Mouse (Mus musculus) E14TG2a.4 (cell line): ENCODE measurements around the gene Pax3.

Source experiments
- H3K27me3 ChIP-seq: 2 replicates; pipeline ENCODE4 v1.6.1; 2014; ENCODE audit warnings: low read length, control low read depth; ENCODE audit not compliant: insufficient read depth
- H3K36me3 ChIP-seq: 2 replicates; pipeline ENCODE4 v1.6.1; 2014; ENCODE audit warnings: low read length, control low read depth; ENCODE audit not compliant: insufficient read depth
- H3K4me1 ChIP-seq: replicated peaks from 2 replicates; pipeline ENCODE4 v1.6.1; 2014; ENCODE audit warnings: low read depth, low read length, control low read depth
- H3K4me3 ChIP-seq: replicated peaks from 2 replicates; pipeline ENCODE4 v1.5.1; 2014; ENCODE audit warnings: mild to moderate bottlenecking, low read length
- H3K9me3 ChIP-seq: 2 replicates; pipeline ENCODE4 v1.6.1; 2014; ENCODE audit warnings: low read length, control low read depth
- CTCF ChIP-seq: conservative IDR thresholded peaks from 2 replicates; pipeline ENCODE4 v1.5.1; 2014; ENCODE audit warnings: low read length
- NANOG ChIP-seq: IDR thresholded peaks from 2 replicates; pipeline ENCODE4 v1.6.1; 2014; ENCODE audit warnings: borderline replicate concordance, low read length, mixed read lengths
- POU5F1 ChIP-seq: IDR thresholded peaks from 2 replicates; pipeline ENCODE4 v1.6.1; 2014; ENCODE audit warnings: low read length, borderline replicate concordance

Pax3 gene

DNA sequence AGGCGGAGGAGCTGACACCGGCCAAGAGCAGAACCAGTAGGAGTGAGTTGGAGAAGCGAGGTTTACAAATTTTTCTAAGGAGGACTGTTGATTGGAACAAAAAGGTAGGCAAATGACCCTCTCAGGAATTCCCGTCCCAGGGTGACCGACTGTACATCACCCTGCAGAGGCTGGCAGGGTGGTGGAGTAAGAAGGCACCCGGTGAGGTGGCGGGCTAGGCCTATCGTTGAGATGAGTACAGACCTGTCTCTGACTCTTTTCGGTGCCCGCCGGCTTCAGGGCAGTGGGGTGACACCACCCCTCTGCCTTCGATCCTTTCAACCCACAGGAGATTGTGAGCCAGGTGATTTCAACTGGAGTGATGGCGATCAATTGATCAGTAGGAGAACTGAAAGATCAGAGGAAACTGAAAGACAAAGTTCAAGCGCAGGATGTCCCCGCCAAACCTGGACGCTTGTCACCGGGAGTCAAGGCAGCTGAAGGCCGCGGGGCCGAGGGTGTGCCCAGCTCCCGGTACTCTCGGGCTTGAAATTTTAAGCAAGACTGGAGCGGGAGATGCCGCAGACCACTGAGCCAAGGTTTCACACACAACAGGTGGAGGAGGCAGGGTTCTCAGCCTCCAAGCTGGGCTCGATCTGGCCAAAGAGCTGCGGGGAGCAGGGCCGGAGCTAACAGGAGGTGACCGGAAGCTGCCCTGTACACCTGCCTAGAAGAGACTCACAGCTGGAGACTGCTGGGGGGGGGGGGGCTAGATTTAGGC lies 4.5 kb upstream of the Pax3 start:
- Histone ChIP-seq H3K27me3 (peaks cover 98% of the 10 kb centered on the region), H3K4me3 (no peak overlapping the region), H3K4me1 (peaks cover 40% of the 10 kb centered on the region), H3K36me3 (no peaks in the 10 kb centered on the region), H3K9me3 (peaks cover 5% of the 10 kb centered on the region; the same call in 1 of the 2 replicates)
- TF ChIP-seq CTCF (no peak), NANOG (no peak), POU5F1 (no peak; the same call in 1 of the 2 replicates)

DNA sequence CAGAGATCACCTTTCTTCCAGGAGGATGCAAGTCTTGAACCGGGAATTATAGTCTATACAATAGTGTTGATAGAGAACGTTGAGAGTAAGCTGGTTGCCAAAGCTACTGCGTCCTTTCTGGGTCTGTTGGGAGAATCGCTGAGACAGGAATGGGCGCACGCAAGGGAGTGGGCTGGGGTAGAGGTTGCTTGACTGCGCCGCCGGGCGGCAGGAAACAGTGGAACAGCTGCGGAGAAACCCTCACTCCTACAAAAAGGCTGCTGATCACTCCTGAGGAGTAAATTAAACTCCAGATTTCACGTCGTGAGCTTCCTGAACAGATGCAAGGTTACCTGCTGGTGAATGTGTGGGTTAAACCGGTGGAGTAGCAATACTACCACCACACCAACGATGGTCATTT lies 3.3 kb upstream of the Pax3 start:
- no peak overlapping the region for H3K4me3 ChIP-seq
- H3K36me3 ChIP-seq: no peaks in the 10 kb centered on the region
- peaks cover 5% of the 10 kb centered on the region; the same call in 1 of the 2 replicates for H3K9me3 ChIP-seq
- peaks cover 49% of the 10 kb centered on the region for H3K4me1 ChIP-seq
- peaks cover 98% of the 10 kb centered on the region for H3K27me3 ChIP-seq
- TF ChIP-seq CTCF (no peak), POU5F1 (no peak), NANOG (no peak)

DNA sequence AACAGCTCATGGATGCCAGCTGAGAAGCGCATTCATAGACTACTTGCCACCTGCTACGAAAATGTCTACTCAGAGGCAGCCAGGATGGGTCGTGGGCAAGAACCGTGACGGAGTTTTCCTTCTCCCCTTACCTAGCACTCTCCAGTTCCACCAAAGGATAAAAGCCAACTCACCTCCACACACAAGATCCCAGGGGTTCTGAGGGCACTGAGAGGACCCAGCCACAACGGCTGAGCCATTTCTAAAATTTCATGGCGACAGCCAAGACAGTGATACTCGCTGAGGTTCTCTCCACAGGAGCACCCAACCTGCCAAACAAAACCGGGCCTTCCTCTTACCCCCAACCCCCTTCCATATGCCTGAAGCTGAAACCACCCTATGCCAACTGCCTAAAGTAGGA lies 2.3 kb upstream of the Pax3 start:
- TF ChIP-seq POU5F1 (no peak), CTCF (no peak), NANOG (no peak)
- H3K36me3 ChIP-seq: no peaks in the 10 kb centered on the region
- peaks cover 51% of the 10 kb centered on the region for H3K4me1 ChIP-seq
- H3K4me3 ChIP-seq: no peak overlapping the region
- H3K27me3 ChIP-seq: peaks cover 98% of the 10 kb centered on the region
- peaks cover 5% of the 10 kb centered on the region; the same call in 1 of the 2 replicates for H3K9me3 ChIP-seq

DNA sequence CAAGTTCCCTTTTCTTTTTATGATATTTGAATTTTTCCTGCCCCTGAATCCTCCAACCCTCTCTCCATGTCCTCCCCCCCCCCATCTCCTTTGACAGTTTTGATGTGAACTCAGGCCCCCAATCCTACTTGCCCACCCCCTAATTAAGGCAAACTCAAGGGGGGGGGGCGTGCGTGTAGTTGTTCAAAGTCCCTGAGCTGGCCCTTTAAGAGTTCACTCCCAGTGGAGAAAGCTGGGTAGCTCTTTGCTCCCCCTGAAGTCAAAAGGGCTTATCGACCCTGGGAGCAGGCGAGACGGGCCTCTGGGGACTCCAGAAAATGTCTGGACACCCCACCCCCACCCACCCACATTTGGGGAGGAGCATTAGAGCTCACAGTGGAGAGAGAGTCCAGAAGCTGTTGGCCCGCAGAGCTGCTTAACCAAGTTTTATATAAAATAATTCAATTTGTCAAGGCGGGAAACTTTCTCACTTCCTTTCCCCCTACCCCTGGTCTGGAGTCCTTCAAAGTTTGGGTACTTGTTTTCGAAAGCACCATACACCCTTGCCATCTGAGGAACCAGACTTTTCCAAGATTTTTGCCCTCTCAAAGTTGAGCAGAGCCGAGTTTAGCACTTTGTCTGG lies 1.5 kb upstream of the Pax3 start:
- no peak overlapping the region for H3K4me3 ChIP-seq
- TF ChIP-seq CTCF (no peak), NANOG (no peak), POU5F1 (no peak)
- H3K9me3 ChIP-seq: peaks cover 5% of the 10 kb centered on the region; the same call in 1 of the 2 replicates
- H3K36me3 ChIP-seq: no peaks in the 10 kb centered on the region
- H3K27me3 ChIP-seq: peaks cover 98% of the 10 kb centered on the region
- peaks cover 45% of the 10 kb centered on the region for H3K4me1 ChIP-seq

DNA sequence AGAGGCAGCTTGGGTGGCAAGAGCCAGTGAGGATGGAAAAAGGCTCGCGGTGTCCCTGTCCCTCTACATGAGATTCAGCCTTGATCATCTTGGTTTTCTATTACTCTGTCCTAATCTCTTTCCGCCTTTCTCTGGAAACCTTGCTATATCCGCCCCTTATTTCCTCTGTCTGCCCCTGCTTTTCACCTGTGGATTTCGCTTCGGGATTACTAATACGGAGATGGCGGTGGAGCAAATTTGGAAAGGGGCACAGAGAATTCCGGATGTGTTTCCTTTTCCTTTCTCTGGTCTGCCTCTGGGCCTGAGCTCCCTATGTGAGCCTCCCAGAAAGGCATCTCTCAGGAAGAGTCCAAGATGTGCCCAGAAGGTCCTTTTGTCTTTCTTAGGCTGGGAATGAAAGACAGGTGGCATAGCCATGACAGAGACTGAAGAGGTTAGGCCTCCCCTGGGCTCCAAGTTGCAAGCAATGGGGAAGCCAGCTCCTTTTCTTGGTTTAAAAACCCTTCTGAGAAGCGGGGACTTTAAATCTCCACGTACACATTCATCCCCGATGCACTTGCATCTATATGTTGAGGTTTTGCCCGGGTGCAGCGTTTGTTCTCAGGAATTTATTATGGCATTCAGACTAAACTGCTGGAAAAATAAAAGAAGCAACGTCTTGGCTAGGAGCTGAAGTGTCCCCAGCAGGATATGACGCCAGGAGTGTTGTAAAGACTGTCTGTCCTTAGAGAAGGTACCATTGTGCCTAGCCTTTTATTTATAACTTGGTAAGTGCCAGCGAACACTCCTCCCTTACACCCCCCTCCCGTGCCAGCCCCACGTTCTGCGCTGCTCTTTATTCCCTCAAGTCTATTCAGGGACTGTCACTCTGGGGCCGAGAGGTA lies 659 bp upstream of the Pax3 start:
- peaks cover 98% of the 10 kb centered on the region for H3K27me3 ChIP-seq
- H3K4me1 ChIP-seq: peaks cover 49% of the 10 kb centered on the region
- H3K36me3 ChIP-seq: no peaks in the 10 kb centered on the region
- H3K4me3 ChIP-seq: peak overlapping the region; percentile 71
- TF ChIP-seq CTCF: no peak
- no peak for TF ChIP-seq NANOG
- TF ChIP-seq POU5F1: no peak
- H3K9me3 ChIP-seq: peaks cover 5% of the 10 kb centered on the region; the same call in 1 of the 2 replicates

DNA sequence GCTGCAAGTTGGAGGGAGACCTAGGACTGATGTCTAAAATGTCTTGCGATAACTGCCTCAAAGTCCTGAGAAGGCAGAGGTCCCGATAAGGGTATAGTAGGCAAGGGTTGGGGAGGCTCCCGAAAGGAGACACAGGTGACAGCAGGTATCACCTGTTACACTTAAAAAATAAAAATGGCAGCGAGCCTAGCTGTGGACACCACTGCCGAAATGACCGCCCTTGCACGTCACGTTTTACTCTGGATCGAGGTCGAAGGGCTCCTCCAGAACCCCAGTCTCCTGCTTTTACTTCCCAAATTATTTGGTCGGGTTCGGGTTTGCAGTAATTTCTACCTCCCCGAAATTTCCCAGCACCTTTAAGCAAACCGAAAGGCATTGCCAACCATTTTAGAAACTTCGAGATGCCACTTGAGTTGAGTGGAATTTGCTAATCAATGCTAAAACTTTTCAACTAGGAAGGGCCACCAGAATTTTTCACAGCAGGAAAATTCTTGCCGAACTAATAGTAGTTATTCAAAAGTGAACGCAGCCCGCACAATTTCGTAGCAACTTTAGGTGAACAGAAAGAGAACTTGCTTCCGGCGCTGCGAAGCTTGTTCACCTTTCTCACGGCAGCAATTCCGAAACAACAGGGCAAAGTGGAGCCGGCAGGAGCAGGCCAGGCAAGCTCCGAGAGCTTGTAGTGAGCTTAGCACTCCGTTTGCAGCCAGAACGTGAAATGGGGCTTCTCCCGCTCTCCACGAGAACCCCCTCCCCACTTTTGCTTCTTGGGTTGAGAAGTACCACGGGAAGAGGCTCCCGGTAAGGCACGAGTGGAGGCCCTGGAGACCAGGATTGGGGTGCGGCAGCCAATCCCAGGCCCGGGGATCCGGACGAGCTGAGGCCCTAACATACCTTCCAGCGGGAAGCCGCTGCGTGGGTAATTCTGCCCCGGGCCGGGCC lies 892 bp downstream of the Pax3 start:
- peaks cover 100% of the 10 kb centered on the region for H3K27me3 ChIP-seq
- no peaks in the 10 kb centered on the region for H3K36me3 ChIP-seq
- peak overlapping the region; percentile 71 for H3K4me3 ChIP-seq
- H3K4me1 ChIP-seq: peaks cover 44% of the 10 kb centered on the region
- peaks cover 5% of the 10 kb centered on the region; the same call in 1 of the 2 replicates for H3K9me3 ChIP-seq
- no peak for TF ChIP-seq CTCF
- TF ChIP-seq NANOG: no peak
- TF ChIP-seq POU5F1: no peak

DNA sequence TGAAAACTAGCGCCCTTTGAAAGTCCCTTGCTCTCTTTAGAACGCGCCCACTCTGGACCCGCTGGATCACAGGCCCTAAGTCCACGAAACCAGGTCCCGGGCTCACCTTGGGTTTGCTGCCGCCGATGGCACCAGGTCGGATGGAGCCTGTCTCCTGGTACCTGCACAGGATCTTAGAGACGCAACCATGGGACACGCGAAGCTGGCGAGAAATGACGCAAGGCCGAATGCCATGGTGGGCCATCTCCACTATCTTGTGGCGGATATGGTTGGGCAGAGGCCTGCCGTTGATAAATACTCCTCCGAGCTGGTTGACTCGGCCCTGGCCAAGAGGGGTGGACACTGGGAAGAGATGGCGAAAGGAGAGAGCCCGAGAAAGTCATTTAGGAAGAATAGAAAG lies 1.8 kb downstream of the Pax3 start:
- H3K4me3 ChIP-seq: no peak overlapping the region
- H3K9me3 ChIP-seq: peaks cover 5% of the 10 kb centered on the region; the same call in 1 of the 2 replicates
- H3K27me3 ChIP-seq: peaks cover 100% of the 10 kb centered on the region
- peaks cover 40% of the 10 kb centered on the region for H3K4me1 ChIP-seq
- H3K36me3 ChIP-seq: no peaks in the 10 kb centered on the region
- TF ChIP-seq NANOG: no peak
- TF ChIP-seq POU5F1: no peak
- TF ChIP-seq CTCF: no peak
